Mouse (Mus musculus) cortical plate, adult 2 months (tissue): ENCODE results near the gene Astl.

Source experiments
- CTCF ChIP-seq: fragments of 200-500 bp; IDR thresholded peaks from 2 replicates; pipeline ENCODE4 v1.5.1; 2011; ENCODE audit warnings: mild to moderate bottlenecking, control low read depth, low read length; ENCODE audit not compliant: insufficient read depth; ENCODE audit errors: extremely low read depth
- POLR2A ChIP-seq: fragments of 200-500 bp; IDR thresholded peaks from 2 replicates; pipeline ENCODE4 v1.6.1; 2011; ENCODE audit warnings: mild to moderate bottlenecking, low read length, control low read depth; ENCODE audit not compliant: insufficient read depth; ENCODE audit errors: extremely low read depth

DNA sequence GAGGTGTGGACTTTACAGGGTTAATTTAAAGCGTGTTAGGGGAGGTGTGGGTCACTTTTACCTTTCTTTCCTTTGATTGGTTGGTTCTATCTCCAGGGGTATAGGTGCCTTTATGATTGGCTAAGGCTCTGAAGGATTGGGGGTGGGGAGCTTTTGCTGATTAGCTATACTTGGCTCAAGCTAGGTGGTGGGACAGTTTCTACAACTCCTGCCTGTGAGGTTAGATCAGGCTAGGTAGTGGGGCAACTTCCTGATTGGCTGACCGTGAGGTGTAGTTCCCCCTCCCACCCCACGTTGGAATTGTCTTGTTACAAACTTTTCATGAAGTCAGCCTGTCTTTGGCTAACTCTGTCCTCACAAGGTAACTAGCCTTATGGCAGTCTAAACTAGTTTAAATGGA, 31.3 kb upstream of the Astl start:
- no peak for TF ChIP-seq CTCF
- TF ChIP-seq POLR2A: no peak
